In genomic region chr7:110816037-110816436, GRCm38 (mm10) we compare ENCODE assay signal across 8 mouse cellular contexts. TPM values are rescaled to one million over a fixed set of nuclear protein-coding genes. Genes with fewer than 3 reads are reported as not detected.
DNase-seq lines count a peak whose midpoint lies in the region; ATAC-seq and TF ChIP-seq lines count a peak whose summit lies in the region.
"Had no signal": no experiment of that assay in that cellular context is flagged by ENCODE, and none has a peak within 500 bp of the region (broad histone marks: within the 10 kb centered on the region; RNA-seq: fewer than 3 reads in every experiment).

No protein-coding gene starts in this region.

- no peaks in the 10 kb centered on the region for H3K9me3 ChIP-seq in G1E (replicated peaks)
- no peaks in the 10 kb centered on the region for H3K9me3 ChIP-seq in limb, embryonic 15.5 days
- H3K9me3 ChIP-seq: hindbrain, embryonic 15.5 days had no signal

- H3K36me3 ChIP-seq in G1E (replicated peaks): peaks cover 65% of the 10 kb centered on the region
- peaks cover 7% of the 10 kb centered on the region; the same call in 1 of the 2 replicates for H3K36me3 ChIP-seq in limb, embryonic 15.5 days

- no peak overlapping the region for H3K4me2 ChIP-seq in limb, embryonic 15.5 days
- H3K4me2 ChIP-seq: hindbrain, embryonic 15.5 days had no signal

- H3K9ac ChIP-seq in limb, embryonic 15.5 days: no peak overlapping the region
- H3K9ac ChIP-seq: hindbrain, embryonic 15.5 days had no signal

- WGBS in limb, embryonic 15.5 days: 41% methylated on average over 5 of the region's 5 CpGs

- ATAC-seq in G1E (ENCODE audit: extremely low read depth, insufficient number of reproducible peaks, low FRiP score, poor library complexity, severe bottlenecking): peak; percentile 49
- ATAC-seq in limb, embryonic 15.5 days (ENCODE audit: insufficient number of reproducible peaks, low FRiP score, low TSS enrichment, low read depth): peak; percentile 71; the same call in 1 of the 2 replicates

- peaks cover 12% of the 10 kb centered on the region for H3K4me1 ChIP-seq in G1E (ENCODE audit: insufficient read depth, low read depth, low read length)
- H3K4me1 ChIP-seq in limb, embryonic 15.5 days: peaks cover 6% of the 10 kb centered on the region

- DNase-seq in left cerebral cortex, adult 2 months (ENCODE audit: extremely low spot score in 1 of 2, low spot score in 2 of 2): no peak
- DNase-seq in left cerebral cortex, adult 11 months (ENCODE audit: low spot score): no peak
- no peak for DNase-seq in G1E (ENCODE audit: low spot score)
- peak; percentile 80 for DNase-seq in brain, adult 2 months (ENCODE audit: low read depth, low spot score)
- peak; percentile 52 to 68 for DNase-seq in heart, postnatal 14 days
- DNase-seq in retina, postnatal 7 days (ENCODE audit: low read depth, low spot score): peak; percentile 44

- intact Hi-C loops in left cerebral cortex, adult 2 months (cut with DNase I): loop anchor here (1.0 to 5.0 kb wide), 3 partner anchors 114 to 199 kb away; no protein-coding TSS in a partner anchor
- intact Hi-C loops in heart, postnatal 14 days (cut with DNase I): loop anchor here (1.0 kb wide), 1 partner anchor 199 kb away; no protein-coding TSS in a partner anchor

- peak; percentile 85 for TF ChIP-seq CTCF in left cerebral cortex, adult 2 months (IDR thresholded peaks at IDR 0.05)
- peak; percentile 61 for TF ChIP-seq CTCF in G1E (IDR thresholded peaks at IDR 0.05; ENCODE audit: low read depth, low read length)

- no peak overlapping the region for H3K27ac ChIP-seq in left cerebral cortex, adult 2 months
- 0 out of 2 replicates have a peak overlapping the region, but pooled peaks have one; percentile 3 for H3K27ac ChIP-seq in limb, embryonic 15.5 days
- H3K27ac ChIP-seq: hindbrain, embryonic 15.5 days had no signal

- H3K4me3 ChIP-seq in left cerebral cortex, adult 2 months: no peak overlapping the region
- no peak overlapping the region for H3K4me3 ChIP-seq in G1E (ENCODE audit: low read depth, low read length)
- no peak overlapping the region for H3K4me3 ChIP-seq in limb, embryonic 15.5 days
- H3K4me3 ChIP-seq: hindbrain, embryonic 15.5 days had no signal

- no peaks in the 10 kb centered on the region for H3K27me3 ChIP-seq in G1E (ENCODE audit: insufficient read depth, low read length)
- H3K27me3 ChIP-seq in limb, embryonic 15.5 days: no peaks in the 10 kb centered on the region
- H3K27me3 ChIP-seq: hindbrain, embryonic 15.5 days had no signal

RNA-seq across cellular contexts. Expression of gene Rnf141, which starts 28.2 kb away (rescaled TPM):
- 10 to 100 TPM; 72.1 to 72.6 TPM for total RNA-seq in left cerebral cortex, adult 2 months (2021)
- total RNA-seq in G1E (2014; fragmentation: Nextera tagmentation) (28.2 and 38.6 TPM in 2 replicates), G1E (2017) (18.2 and 21.1 TPM in 2 replicates)
- 0.69 and 0.92 TPM in 2 replicates for polyA plus RNA-seq in G1E (2012)
- 10 to 100 TPM; 36.8 to 44.0 TPM for total RNA-seq in heart, postnatal 14 days (2021)
- 18.6 and 24.4 TPM in 2 replicates for polyA plus RNA-seq in limb, embryonic 15.5 days (2015; fragmentation: Nextera tagmentation; extraction: Ambion mirVana)

RNA-seq across cellular contexts. Expression of gene Lyve1, which starts 47.0 kb away (rescaled TPM):
- total RNA-seq in left cerebral cortex, adult 2 months (2021): 1 to 10 TPM; 2.0 to 3.4 TPM
- total RNA-seq in G1E (2014; fragmentation: Nextera tagmentation) (not detected in 2 replicates), G1E (2017) (0.11 TPM in 1 of 2 replicates, not detected in the other)
- not detected in 2 replicates for polyA plus RNA-seq in G1E (2012)
- total RNA-seq in heart, postnatal 14 days (2021): 10 to 100 TPM; 21.5 to 22.8 TPM
- polyA plus RNA-seq in limb, embryonic 15.5 days (2015; fragmentation: Nextera tagmentation; extraction: Ambion mirVana): 14.6 and 19.4 TPM in 2 replicates

RNA-seq across cellular contexts. Expression of gene Ampd3, which starts 48.0 kb away (rescaled TPM):
- total RNA-seq in left cerebral cortex, adult 2 months (2021): 10 to 100 TPM; 24.4 to 25.3 TPM
- total RNA-seq in G1E (2014; fragmentation: Nextera tagmentation) (64.1 and 69.5 TPM in 2 replicates), G1E (2017) (21.8 and 26.0 TPM in 2 replicates)
- polyA plus RNA-seq in G1E (2012): 10.7 and 13.1 TPM in 2 replicates
- 10 to 100 TPM; 41.2 to 41.7 TPM for total RNA-seq in heart, postnatal 14 days (2021)
- polyA plus RNA-seq in limb, embryonic 15.5 days (2015; fragmentation: Nextera tagmentation; extraction: Ambion mirVana): 13.9 and 15.0 TPM in 2 replicates

Comparison
In these comparisons a context has a peak if more than half of its experiments do, and no peak if none do; other contexts are left out.
1. DNase-seq: peak in brain, adult 2 months (single experiment), heart, postnatal 14 days (2 of 2) and retina, postnatal 7 days (single experiment); none in left cerebral cortex, adult 2 months (0 of 2), left cerebral cortex, adult 11 months (single experiment) and G1E (single experiment).
2. RNA of gene Lyve1, which starts 47.0 kb away (total RNA-seq): 21.5 to 22.8 TPM in heart, postnatal 14 days; 2.0 to 3.4 TPM in left cerebral cortex, adult 2 months and 0.11 TPM in G1E; every median in the first group is over 4 times any median in the second.